Mouse (Mus musculus) heart, adult 2 months (tissue): ENCODE measurements around the gene Azgp1. TPM values are rescaled to one million over a fixed set of nuclear protein-coding genes. Genes with fewer than 3 reads are reported as not detected.
"Not testable (repeated sequence)": the region's sequence is repeated elsewhere in the genome, so short reads cannot be mapped to it uniquely, and the experiment has no call there.

Experiments used
- DNase-seq, 2 experiments: peaks; one replicate each; pipeline ENCODE4 v3.0.0; 2021
- H3K27ac ChIP-seq: fragments of 200-600 bp; 2 replicates; pipeline ENCODE4 v1.8.1; 2022
- H3K27me3 ChIP-seq: fragments of 200-500 bp; 2 replicates; pipeline ENCODE4 v1.6.1; 2012; ENCODE audit warnings: mild to moderate bottlenecking, low read length, inconsistent platforms, mixed read lengths; ENCODE audit not compliant: control insufficient read depth, insufficient read depth
- H3K36me3 ChIP-seq: fragments of 200-500 bp; 2 replicates; pipeline ENCODE4 v1.6.1; 2012; ENCODE audit warnings: low read length, inconsistent platforms; ENCODE audit not compliant: control insufficient read depth, insufficient read depth
- H3K4me1 ChIP-seq: fragments of 200-500 bp; 2 replicates; pipeline ENCODE4 v1.6.1; 2011; ENCODE audit warnings: low read length; ENCODE audit not compliant: control insufficient read depth, insufficient read depth
- H3K4me3 ChIP-seq: fragments of 200-600 bp; 2 replicates; pipeline ENCODE4 v1.8.1; 2022
- H3K79me2 ChIP-seq: fragments of 200-500 bp; replicated peaks from 2 replicates; pipeline ENCODE4 v1.6.1; 2012; ENCODE audit warnings: mild to moderate bottlenecking, inconsistent platforms, low read length, moderate library complexity, mixed read lengths; ENCODE audit not compliant: control insufficient read depth, insufficient read depth
- H3K9ac ChIP-seq: fragments of 200-500 bp; 2 replicates; pipeline ENCODE4 v1.6.1; 2012; ENCODE audit warnings: low read depth, mild to moderate bottlenecking, control low read depth, inconsistent platforms, low read length, mixed read lengths
- CTCF ChIP-seq: fragments of 200-600 bp; IDR thresholded peaks from 2 replicates; pipeline ENCODE4 v1.8.1; 2022; ENCODE audit warnings: antibody characterized with exemption, mild to moderate bottlenecking, moderate library complexity
- EP300 ChIP-seq: fragments of 200-500 bp; IDR thresholded peaks from 2 replicates; pipeline ENCODE4 v1.6.1; 2011; ENCODE audit warnings: low read depth, low read length, control low read depth; ENCODE audit not compliant: insufficient read depth
- POLR2A ChIP-seq: fragments of 200-500 bp; IDR thresholded peaks from 2 replicates; pipeline ENCODE4 v1.6.1; 2011; ENCODE audit warnings: mild to moderate bottlenecking, low read depth, low read length, control low read depth; ENCODE audit not compliant: insufficient read depth
- WGBS: fragments of 180-500 bp; shearing (Covaris S2); methylation state at CpG from one replicate; pipeline ENCODE4 v1.1.7; 2018; 5-methylcytosine and 5-hydroxymethylcytosine counted together
- intact Hi-C: fragments of 180-260 bp; cut with DNase I; formaldehyde crosslinking; loops from one replicate; pipeline ENCODE4 v1.15.1; 2025
- polyA plus RNA-seq: library from polyadenylated mRNA; depleted of rRNA; stranded (reverse); fragments of >200 nt; gene quantifications from 2 replicates; pipeline ENCODE4 v1.2.3, GENCODE M21; 2012; rRNA removed
- total RNA-seq, 2 experiments: library from RNA; stranded (reverse); gene quantifications; 2 replicates each; pipeline ENCODE4 v1.2.3; 2021

The Azgp1 gene
- total and polyA plus RNA-seq, 3 experiments: not detected

DNA sequence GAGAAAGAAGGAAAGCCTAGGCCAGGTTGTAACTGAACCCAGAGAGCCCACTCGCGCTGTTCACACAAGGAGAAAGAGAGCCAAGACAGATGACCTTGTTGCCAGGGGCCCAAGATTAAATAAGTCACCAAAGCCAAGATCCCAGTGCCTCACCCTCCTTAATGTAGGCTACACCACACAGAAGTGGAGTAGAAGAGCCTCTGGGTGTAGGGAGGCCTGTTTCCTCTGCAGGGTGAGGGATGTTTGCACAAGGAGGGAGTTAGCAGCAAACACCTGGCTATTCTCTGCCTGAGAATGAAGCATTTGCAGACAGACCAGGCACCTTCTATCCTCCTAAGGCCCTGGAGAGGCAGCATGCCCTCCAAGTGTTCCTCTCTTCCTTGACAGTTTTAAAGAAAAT is 35.2 kb downstream of the Azgp1 start:
- Histone ChIP-seq H3K4me3 (no peak overlapping the region), H3K4me1 (no peaks in the 10 kb centered on the region), H3K9ac (no peak overlapping the region), H3K27me3 (no peaks in the 10 kb centered on the region), H3K79me2 (no peaks in the 10 kb centered on the region), H3K27ac (no peak overlapping the region), H3K36me3 (no peaks in the 10 kb centered on the region)
- no peak for DNase-seq
- TF ChIP-seq CTCF (no peak), EP300 (no peak), POLR2A (no peak)
- intact Hi-C loops: no loop called here
- 94% methylated on average over 2 of the region's 2 CpGs for WGBS

DNA sequence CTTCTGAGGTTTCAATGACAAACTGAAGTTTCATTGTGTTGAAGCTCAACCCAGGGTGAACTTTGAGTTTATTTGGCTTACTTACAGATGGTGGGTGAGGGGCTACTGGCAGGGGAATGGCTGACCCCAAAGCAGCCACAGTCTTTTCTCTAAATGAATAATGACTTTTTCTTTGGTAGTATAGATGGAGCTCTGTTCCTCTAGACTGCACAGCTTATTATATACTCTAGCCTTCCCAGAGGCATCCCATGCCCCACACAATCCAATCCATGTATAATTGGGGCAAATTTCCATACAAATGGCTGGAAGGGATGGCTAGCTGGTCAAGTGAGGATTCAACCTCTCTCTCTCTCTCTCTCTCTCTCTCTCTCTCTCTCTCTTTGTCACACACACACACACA is 35.7 kb downstream of the Azgp1 start:
- Histone ChIP-seq H3K27ac (no peak overlapping the region), H3K4me3 (no peak overlapping the region), H3K36me3 (no peaks in the 10 kb centered on the region), H3K79me2 (no peaks in the 10 kb centered on the region), H3K4me1 (no peaks in the 10 kb centered on the region), H3K27me3 (no peaks in the 10 kb centered on the region), H3K9ac (no peak overlapping the region)
- intact Hi-C loops: no loop called here
- no peak for TF ChIP-seq POLR2A
- TF ChIP-seq EP300: no peak
- TF ChIP-seq CTCF: no peak
- DNase-seq: no peak

DNA sequence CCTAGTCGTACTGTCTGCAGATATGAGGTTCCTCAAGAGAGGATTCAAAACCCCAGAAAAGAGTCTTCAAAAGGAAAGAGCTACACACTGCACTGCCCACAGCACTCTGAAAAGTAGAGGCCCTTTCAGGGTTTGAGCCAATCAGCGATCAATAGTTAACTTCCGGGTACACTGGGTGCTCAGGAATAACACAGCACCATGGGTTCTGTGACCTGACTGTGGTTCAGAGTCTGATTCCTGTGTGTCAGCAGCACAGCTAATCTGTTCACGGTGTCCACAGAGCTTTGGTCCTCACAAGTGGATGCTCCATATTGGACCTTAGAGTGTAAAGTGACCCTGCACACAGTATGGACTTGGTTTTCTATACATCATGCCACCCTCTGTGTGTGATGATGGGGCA is 38.3 kb downstream of the Azgp1 start:
- H3K36me3 ChIP-seq, H3K79me2 ChIP-seq, H3K27ac ChIP-seq, H3K9ac ChIP-seq, H3K4me1 ChIP-seq, intact Hi-C loops, H3K4me3 ChIP-seq, H3K27me3 ChIP-seq, DNase-seq: not testable (repeated sequence)
- whole genome bisulfite sequencing: 78% methylated on average over 4 of the region's 4 CpGs

DNA sequence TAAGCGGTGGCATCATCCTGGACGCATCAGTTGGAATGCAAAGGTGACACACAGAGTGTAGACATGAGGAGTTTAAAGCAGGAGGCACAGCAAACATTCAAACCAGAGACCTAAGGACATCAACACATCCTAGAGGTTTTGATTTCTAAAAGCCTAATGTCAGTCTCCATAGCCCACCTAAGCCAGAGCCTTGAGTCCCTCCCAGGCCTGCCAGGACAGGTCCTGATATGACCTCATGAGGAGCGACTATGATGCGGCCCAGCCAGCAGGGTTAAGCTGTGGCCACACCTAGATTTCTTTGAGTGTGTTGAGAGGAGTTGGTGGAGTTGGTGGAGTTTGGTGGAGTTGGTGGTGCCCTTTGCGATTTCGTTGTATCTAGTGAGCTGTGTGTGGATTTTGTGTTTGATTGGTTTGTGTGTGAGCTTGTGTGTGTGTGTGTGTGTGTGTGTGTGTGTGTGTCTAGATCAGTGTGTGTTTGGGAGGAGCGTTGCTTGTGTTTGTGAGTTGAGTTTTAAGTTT is 39.7 kb downstream of the Azgp1 start, which contains the start of the genes Smok3a and Smok3b:
Smok3a (plus strand) TSS at position 301 of the 519 bp plus-strand sequence.
Smok3b (plus strand) TSS at position 469 of the 519 bp plus-strand sequence.
- 84% methylated on average over 4 of the region's 7 CpGs for WGBS
- H3K27me3 ChIP-seq, H3K79me2 ChIP-seq, H3K36me3 ChIP-seq, intact Hi-C loops, H3K4me1 ChIP-seq, H3K27ac ChIP-seq, H3K9ac ChIP-seq, H3K4me3 ChIP-seq, DNase-seq: not testable (repeated sequence)

Other genes with a start within 250 kb of the Azgp1 start
- gene Nyap1, start 239.9 kb upstream of the Azgp1 start, total RNA-seq: 1 to 10 TPM in 1 of 2 experiments, under 1 TPM in 1; 0.94 to 1.2 TPM
- 1.6 and 1.7 TPM in 2 replicates for gene Nyap1, start 239.9 kb upstream of the Azgp1 start, polyA plus RNA-seq
- 100 to 1,000 TPM; 254 to 258 TPM for gene Tsc22d4, start 235.8 kb upstream of the Azgp1 start, total RNA-seq
- gene Tsc22d4, start 235.8 kb upstream of the Azgp1 start, polyA plus RNA-seq: 223 and 251 TPM in 2 replicates
- 10 to 100 TPM in 1 of 2 experiments, 1 to 10 TPM in 1; 7.4 to 10.8 TPM for gene Ppp1r35, start 202.7 kb upstream of the Azgp1 start, total RNA-seq
- gene Ppp1r35, start 202.7 kb upstream of the Azgp1 start, polyA plus RNA-seq: 6.8 and 12.0 TPM in 2 replicates
- gene Mepce, start 193.9 kb upstream of the Azgp1 start, total RNA-seq: 10 to 100 TPM; 21.3 to 26.0 TPM
- 24.1 and 31.5 TPM in 2 replicates for gene Mepce, start 193.9 kb upstream of the Azgp1 start, polyA plus RNA-seq
- under 1 TPM; 0.44 to 0.52 TPM for gene Zcwpw1, start 193.7 kb upstream of the Azgp1 start, total RNA-seq
- gene Zcwpw1, start 193.7 kb upstream of the Azgp1 start, polyA plus RNA-seq: 0.39 and 0.50 TPM in 2 replicates
- gene Pilra, start 145.2 kb upstream of the Azgp1 start, total RNA-seq: 1 to 10 TPM in 1 of 2 experiments, under 1 TPM in 1; 0.97 to 3.1 TPM
- 2.6 and 5.3 TPM in 2 replicates for gene Pilra, start 145.2 kb upstream of the Azgp1 start, polyA plus RNA-seq
- gene Pilrb1, start 123.4 kb upstream of the Azgp1 start, total RNA-seq: 1 to 10 TPM; 1.1 to 2.0 TPM
- 2.3 and 4.2 TPM in 2 replicates for gene Pilrb1, start 123.4 kb upstream of the Azgp1 start, polyA plus RNA-seq
- 1 to 10 TPM; 1.1 to 1.3 TPM for gene Pilrb2, start 109.7 kb upstream of the Azgp1 start, total RNA-seq
- gene Pilrb2, start 109.7 kb upstream of the Azgp1 start, polyA plus RNA-seq: 1.4 and 3.2 TPM in 2 replicates
- gene Cyp3a13, start 59.9 kb upstream of the Azgp1 start, total RNA-seq: under 1 TPM; 0.13 to 0.18 TPM
- gene Cyp3a13, start 59.9 kb upstream of the Azgp1 start, polyA plus RNA-seq: 0.06 TPM in 1 of 2 replicates, not detected in the other
- gene Gjc3, start 18.4 kb upstream of the Azgp1 start, total RNA-seq: under 1 TPM; 0.18 to 0.29 TPM
- gene Gjc3, start 18.4 kb upstream of the Azgp1 start, polyA plus RNA-seq: 0.43 and 0.67 TPM in 2 replicates
- gene Smok3a, start 39.7 kb downstream of the Azgp1 start, total RNA-seq: not detected
- gene Smok3a, start 39.7 kb downstream of the Azgp1 start, polyA plus RNA-seq: not detected in 2 replicates
- not detected for gene Smok3b, start 39.9 kb downstream of the Azgp1 start, total RNA-seq
- not detected in 2 replicates for gene Smok3b, start 39.9 kb downstream of the Azgp1 start, polyA plus RNA-seq
- gene Smok3c, start 71.7 kb downstream of the Azgp1 start, total RNA-seq: not detected
- gene Smok3c, start 71.7 kb downstream of the Azgp1 start, polyA plus RNA-seq: not detected in 2 replicates
- gene Zkscan1, start 103.6 kb downstream of the Azgp1 start, total RNA-seq: 10 to 100 TPM; 14.0 to 15.3 TPM
- 3.7 and 6.4 TPM in 2 replicates for gene Zkscan1, start 103.6 kb downstream of the Azgp1 start, polyA plus RNA-seq
- 10 to 100 TPM; 10.1 to 11.7 TPM for gene Zscan21, start 135.4 kb downstream of the Azgp1 start, total RNA-seq
- gene Zscan21, start 135.4 kb downstream of the Azgp1 start, polyA plus RNA-seq: 5.9 and 9.4 TPM in 2 replicates
- 1 to 10 TPM; 8.1 to 8.8 TPM for gene Zfp113, start 174.2 kb downstream of the Azgp1 start, total RNA-seq
- gene Zfp113, start 174.2 kb downstream of the Azgp1 start, polyA plus RNA-seq: 2.1 and 2.3 TPM in 2 replicates
- gene Cops6, start 179.6 kb downstream of the Azgp1 start, total RNA-seq: 100 to 1,000 TPM; 121 to 135 TPM
- 116 and 149 TPM in 2 replicates for gene Cops6, start 179.6 kb downstream of the Azgp1 start, polyA plus RNA-seq
- 1 to 10 TPM; 7.3 to 7.5 TPM for gene Ap4m1, start 190.5 kb downstream of the Azgp1 start, total RNA-seq
- gene Ap4m1, start 190.5 kb downstream of the Azgp1 start, polyA plus RNA-seq: 15.2 and 16.3 TPM in 2 replicates
- gene Mcm7, start 190.9 kb downstream of the Azgp1 start, total RNA-seq: 1 to 10 TPM; 8.8 to 9.6 TPM
- 8.5 and 9.8 TPM in 2 replicates for gene Mcm7, start 190.9 kb downstream of the Azgp1 start, polyA plus RNA-seq
- 10 to 100 TPM; 32.1 to 36.5 TPM for gene Taf6, start 205.9 kb downstream of the Azgp1 start, total RNA-seq
- gene Taf6, start 205.9 kb downstream of the Azgp1 start, polyA plus RNA-seq: 56.7 and 67.5 TPM in 2 replicates
- gene Cnpy4, start 206.0 kb downstream of the Azgp1 start, total RNA-seq: 1 to 10 TPM; 5.9 to 7.2 TPM
- gene Cnpy4, start 206.0 kb downstream of the Azgp1 start, polyA plus RNA-seq: 2.2 and 4.1 TPM in 2 replicates
- gene Mblac1, start 212.8 kb downstream of the Azgp1 start, total RNA-seq: 1 to 10 TPM; 2.3 to 3.5 TPM
- 1.6 and 1.7 TPM in 2 replicates for gene Mblac1, start 212.8 kb downstream of the Azgp1 start, polyA plus RNA-seq
- gene Nxpe5, start 244.4 kb downstream of the Azgp1 start, total RNA-seq: 1 to 10 TPM in 1 of 2 experiments, under 1 TPM in 1; 0.98 to 1.2 TPM
- 0.10 and 0.26 TPM in 2 replicates for gene Nxpe5, start 244.4 kb downstream of the Azgp1 start, polyA plus RNA-seq